Mouse (Mus musculus) left cerebral cortex, postnatal 25 days (tissue): ENCODE measurements around the gene Ank. TPM values are rescaled to one million over a fixed set of nuclear protein-coding genes. Genes with fewer than 3 reads are reported as not detected.

Source experiments
- microRNA-seq, 2 experiments: library from miRNA; unstranded; fragments of <30 nt; microRNA quantifications; one replicate each; pipeline ENCODE4 v1.2.0; 2022
- total RNA-seq, 2 experiments: library from RNA; stranded (reverse); gene quantifications; 2 replicates each; pipeline ENCODE4 v1.2.3; 2021

The Ank gene
- total RNA-seq, 2 experiments from 2014 or later: 169 to 176 TPM

Small RNAs within 50 kb of the gene (microRNA-seq; reads per million reads assigned to microRNA genes)
- gene Mir7117: 3.7 to 6.2 reads per million in 2 experiments

Other genes with a start within 250 kb of the Ank start
- gene Otulin, start 164.0 kb downstream of the Ank start, total RNA-seq: 10 to 100 TPM; 21.2 to 23.3 TPM
- gene Otulinl, start 214.9 kb downstream of the Ank start, total RNA-seq: 10 to 100 TPM; 32.3 to 38.7 TPM